Mouse (Mus musculus): ENCODE results near the gene Ube4b. TPM values are rescaled to one million over a fixed set of nuclear protein-coding genes. Genes with fewer than 3 reads are reported as not detected.
"Not testable (repeated sequence)": the region's sequence is repeated elsewhere in the genome, so short reads cannot be mapped to it uniquely, and the experiment has no call there.

Ube4b gene
- 10 to 100 TPM; 77.9 to 86.7 TPM for total RNA-seq (2021)
- long read RNA-seq, experiment 1, full-length matches to known transcripts = 17 of 36 reads
- long read RNA-seq, experiment 1, partial matches to known transcripts = 8 of 36 reads
- long read RNA-seq, experiment 1, other reads (novel, unspliced or antisense) = 11 of 36 reads
- long read RNA-seq, experiment 2, full-length matches to known transcripts = 15 of 42 reads
- long read RNA-seq, experiment 2, partial matches to known transcripts = 12 of 42 reads
- long read RNA-seq, experiment 2, other reads (novel, unspliced or antisense) = 15 of 42 reads

- peak; percentile 97 for DNase-seq (ENCODE audit: low spot score in 2 of 2)
Measured at GRCm38 (mm10) chr4:149426325-149427199, at the start of gene Ube4b. Gene Ube4b, minus strand, starts transcription at chr4:149426749.

- no peak for DNase-seq (ENCODE audit: low spot score in 2 of 2)
Measured at GRCm38 (mm10) chr4:149475096-149475495, 48.5 kb upstream of the Ube4b start.

- DNase-seq (ENCODE audit: low spot score in 2 of 2) = no peak
Measured at GRCm38 (mm10) chr4:149469557-149469956, 43.0 kb upstream of the Ube4b start.

- DNase-seq (ENCODE audit: low spot score in 2 of 2) = no peak
Measured at GRCm38 (mm10) chr4:149463435-149463950, 36.9 kb upstream of the Ube4b start.

GRCm38 (mm10) chr4:149462305-149462971 lies 35.9 kb upstream of the Ube4b start:
- no peak for DNase-seq (ENCODE audit: low spot score in 2 of 2)

- DNase-seq (ENCODE audit: low spot score in 2 of 2) = no peak
Measured at GRCm38 (mm10) chr4:149461579-149462304, 35.2 kb upstream of the Ube4b start.

- not testable (repeated sequence) for DNase-seq (ENCODE audit: low spot score in 2 of 2)
Measured at GRCm38 (mm10) chr4:149460475-149460874, 33.9 kb upstream of the Ube4b start.

- no peak for DNase-seq (ENCODE audit: low spot score in 2 of 2)
Measured at GRCm38 (mm10) chr4:149459425-149459824, 32.9 kb upstream of the Ube4b start.

- DNase-seq (ENCODE audit: low spot score in 2 of 2) = no peak
Measured at GRCm38 (mm10) chr4:149458526-149458925, 32.0 kb upstream of the Ube4b start.

GRCm38 (mm10) chr4:149457831-149458430 lies 31.4 kb upstream of the Ube4b start:
- no peak for DNase-seq (ENCODE audit: low spot score in 2 of 2)

GRCm38 (mm10) chr4:149457163-149457562 lies 30.6 kb upstream of the Ube4b start:
- not testable (repeated sequence) for DNase-seq (ENCODE audit: low spot score in 2 of 2)

GRCm38 (mm10) chr4:149454879-149455278 lies 28.3 kb upstream of the Ube4b start, which contains the start of gene Rbp7:
Gene Rbp7, minus strand, starts transcription at chr4:149454978.
- no peak for DNase-seq (ENCODE audit: low spot score in 2 of 2)

GRCm38 (mm10) chr4:149454263-149454662 lies 27.7 kb upstream of the Ube4b start:
- peak; percentile 33 to 52 for DNase-seq (ENCODE audit: low spot score in 2 of 2)

GRCm38 (mm10) chr4:149453656-149454055 lies 27.1 kb upstream of the Ube4b start:
- no peak for DNase-seq (ENCODE audit: low spot score in 2 of 2)

GRCm38 (mm10) chr4:149450636-149451035 lies 24.1 kb upstream of the Ube4b start:
- no peak for DNase-seq (ENCODE audit: low spot score in 2 of 2)

GRCm38 (mm10) chr4:149446309-149446708 lies 19.8 kb upstream of the Ube4b start:
- no peak for DNase-seq (ENCODE audit: low spot score in 2 of 2)

- peak; percentile 64 to 67 for DNase-seq (ENCODE audit: low spot score in 2 of 2)
Measured at GRCm38 (mm10) chr4:149445868-149446267, 19.3 kb upstream of the Ube4b start.

GRCm38 (mm10) chr4:149444964-149445701 lies 18.6 kb upstream of the Ube4b start:
- DNase-seq (ENCODE audit: low spot score in 2 of 2) = peak; percentile 82 to 93

- DNase-seq (ENCODE audit: low spot score in 2 of 2) = no peak
Measured at GRCm38 (mm10) chr4:149444465-149444864, 17.9 kb upstream of the Ube4b start.

- DNase-seq (ENCODE audit: low spot score in 2 of 2) = no peak
Measured at GRCm38 (mm10) chr4:149442436-149442835, 15.9 kb upstream of the Ube4b start.
